Mouse (Mus musculus): ENCODE results near the gene Psme1.

Gene Psme1

GRCm38 (mm10) chr14:55577871-55578667 lies at the start of gene Psme1:
TSS of gene Psme1 (plus strand) at chr14:55578123.
- DNase-seq (ENCODE audit: low read depth in 1 of 2, low spot score in 2 of 2): peak in 1 of 2 experiments; percentile 47

- peak in 1 of 2 experiments; percentile 18 for DNase-seq (ENCODE audit: low read depth in 1 of 2, low spot score in 2 of 2)
Observed at GRCm38 (mm10) chr14:55536116-55536745, 41.7 kb upstream of the Psme1 start.

- DNase-seq (ENCODE audit: low read depth in 1 of 2, low spot score in 2 of 2): peak; percentile 77 to 81
Observed at GRCm38 (mm10) chr14:55540067-55540786, 37.7 kb upstream of the Psme1 start, which contains the start of gene Pck2. TSS of gene Pck2 (plus strand) at chr14:55540266.

GRCm38 (mm10) chr14:55540787-55541321 lies 37.1 kb upstream of the Psme1 start:
- peak in 1 of 2 experiments; percentile 6 for DNase-seq (ENCODE audit: low read depth in 1 of 2, low spot score in 2 of 2)

GRCm38 (mm10) chr14:55542268-55542667 lies 35.7 kb upstream of the Psme1 start:
- no peak for DNase-seq (ENCODE audit: low read depth in 1 of 2, low spot score in 2 of 2)

GRCm38 (mm10) chr14:55544334-55544733 lies 33.6 kb upstream of the Psme1 start:
- no peak for DNase-seq (ENCODE audit: low read depth in 1 of 2, low spot score in 2 of 2)

- DNase-seq (ENCODE audit: low read depth in 1 of 2, low spot score in 2 of 2): no peak
Observed at GRCm38 (mm10) chr14:55550191-55550590, 27.7 kb upstream of the Psme1 start.

GRCm38 (mm10) chr14:55551347-55551746 lies 26.6 kb upstream of the Psme1 start:
- DNase-seq (ENCODE audit: low read depth in 1 of 2, low spot score in 2 of 2): no peak

GRCm38 (mm10) chr14:55551794-55552193 lies 26.1 kb upstream of the Psme1 start:
- no peak for DNase-seq (ENCODE audit: low read depth in 1 of 2, low spot score in 2 of 2)

GRCm38 (mm10) chr14:55554635-55555034 lies 23.3 kb upstream of the Psme1 start:
- no peak for DNase-seq (ENCODE audit: low read depth in 1 of 2, low spot score in 2 of 2)

- no peak for DNase-seq (ENCODE audit: low read depth in 1 of 2, low spot score in 2 of 2)
Observed at GRCm38 (mm10) chr14:55555788-55556187, 22.1 kb upstream of the Psme1 start.

GRCm38 (mm10) chr14:55557003-55557402 lies 20.9 kb upstream of the Psme1 start:
- peak; percentile 68 to 78 for DNase-seq (ENCODE audit: low read depth in 1 of 2, low spot score in 2 of 2)

- no peak for DNase-seq (ENCODE audit: low read depth in 1 of 2, low spot score in 2 of 2)
Observed at GRCm38 (mm10) chr14:55557587-55557986, 20.3 kb upstream of the Psme1 start.

- DNase-seq (ENCODE audit: low read depth in 1 of 2, low spot score in 2 of 2): no peak
Observed at GRCm38 (mm10) chr14:55558740-55559448, 19.0 kb upstream of the Psme1 start.

GRCm38 (mm10) chr14:55559799-55560201 lies 18.1 kb upstream of the Psme1 start, which contains the start of gene Dcaf11:
TSS of gene Dcaf11 (plus strand) at chr14:55560006.
- DNase-seq (ENCODE audit: low read depth in 1 of 2, low spot score in 2 of 2): peak; percentile 77 to 84

- peak; percentile 98 for DNase-seq (ENCODE audit: low read depth in 1 of 2, low spot score in 2 of 2)
Observed at GRCm38 (mm10) chr14:55560202-55561073, 17.5 kb upstream of the Psme1 start, which contains the start of gene A730061H03Rik. TSS of gene A730061H03Rik (minus strand) at chr14:55560406.

- no peak for DNase-seq (ENCODE audit: low read depth in 1 of 2, low spot score in 2 of 2)
Observed at GRCm38 (mm10) chr14:55561860-55562259, 16.1 kb upstream of the Psme1 start.

- DNase-seq (ENCODE audit: low read depth in 1 of 2, low spot score in 2 of 2): no peak
Observed at GRCm38 (mm10) chr14:55563249-55563648, 14.7 kb upstream of the Psme1 start.

- no peak for DNase-seq (ENCODE audit: low read depth in 1 of 2, low spot score in 2 of 2)
Observed at GRCm38 (mm10) chr14:55565748-55566147, 12.2 kb upstream of the Psme1 start.

GRCm38 (mm10) chr14:55567496-55567895 lies 10.4 kb upstream of the Psme1 start:
- DNase-seq (ENCODE audit: low read depth in 1 of 2, low spot score in 2 of 2): no peak
